Mouse (Mus musculus): ENCODE results near the gene Sugct. TPM values are rescaled to one million over a fixed set of nuclear protein-coding genes. Genes with fewer than 3 reads are reported as not detected.
"Not testable (repeated sequence)": the region's sequence is repeated elsewhere in the genome, so short reads cannot be mapped to it uniquely, and the experiment has no call there.

Gene Sugct
- total and polyA plus RNA-seq, 2 experiments = 10.9 to 25.4 TPM

- no peak overlapping the region for H3K27ac ChIP-seq (replicated peaks; ENCODE audit: insufficient read depth, low read depth, low read length)
- DNase-seq (ENCODE audit: extremely low read depth, low read depth, low spot score) = no peak
- H3K27me3 ChIP-seq (ENCODE audit: control insufficient read depth, insufficient read depth, low read length) = no peaks in the 10 kb centered on the region
- no peaks in the 10 kb centered on the region for H3K4me1 ChIP-seq (ENCODE audit: control insufficient read depth, insufficient read depth, low read length)
- 76% methylated on average over 1 of the region's 1 CpGs for WGBS
- H3K9ac ChIP-seq (ENCODE audit: low read depth, low read length) = no peak overlapping the region
- TF ChIP-seq POLR2A (IDR thresholded peaks at IDR 0.05; ENCODE audit: extremely low read depth, insufficient read depth, low read length) (no peak), CTCF (IDR thresholded peaks at IDR 0.05; ENCODE audit: low read depth, low read length) (no peak)
- H3K79me2 ChIP-seq (ENCODE audit: control insufficient read depth, insufficient read depth, low read length) = no peaks in the 10 kb centered on the region
- H3K4me3 ChIP-seq (ENCODE audit: insufficient read depth, low read depth, low read length) = no peak overlapping the region
- H3K36me3 ChIP-seq (ENCODE audit: control insufficient read depth, insufficient read depth, low read length) = no peaks in the 10 kb centered on the region
These were observed 854.4 kb downstream of the Sugct start for GRCm38 (mm10) chr13:16840994-16841393.

- Histone ChIP-seq H3K27ac (replicated peaks; ENCODE audit: insufficient read depth, low read depth, low read length) (no peak overlapping the region), H3K36me3 (ENCODE audit: control insufficient read depth, insufficient read depth, low read length) (no peaks in the 10 kb centered on the region), H3K79me2 (ENCODE audit: control insufficient read depth, insufficient read depth, low read length) (no peaks in the 10 kb centered on the region), H3K9ac (ENCODE audit: low read depth, low read length) (no peak overlapping the region), H3K4me3 (ENCODE audit: insufficient read depth, low read depth, low read length) (no peak overlapping the region), H3K4me1 (ENCODE audit: control insufficient read depth, insufficient read depth, low read length) (no peaks in the 10 kb centered on the region), H3K27me3 (ENCODE audit: control insufficient read depth, insufficient read depth, low read length) (no peaks in the 10 kb centered on the region)
- whole genome bisulfite sequencing = 87% methylated on average over 3 of the region's 3 CpGs
- no peak for DNase-seq (ENCODE audit: extremely low read depth, low read depth, low spot score)
- TF ChIP-seq CTCF (IDR thresholded peaks at IDR 0.05; ENCODE audit: low read depth, low read length) (no peak), POLR2A (IDR thresholded peaks at IDR 0.05; ENCODE audit: extremely low read depth, insufficient read depth, low read length) (no peak)
These were observed 856.9 kb downstream of the Sugct start for GRCm38 (mm10) chr13:16838409-16838808.

- Histone ChIP-seq H3K79me2 (ENCODE audit: control insufficient read depth, insufficient read depth, low read length) (no peaks in the 10 kb centered on the region), H3K4me3 (ENCODE audit: insufficient read depth, low read depth, low read length) (no peak overlapping the region), H3K27ac (replicated peaks; ENCODE audit: insufficient read depth, low read depth, low read length) (no peak overlapping the region), H3K36me3 (ENCODE audit: control insufficient read depth, insufficient read depth, low read length) (no peaks in the 10 kb centered on the region), H3K4me1 (ENCODE audit: control insufficient read depth, insufficient read depth, low read length) (no peaks in the 10 kb centered on the region), H3K27me3 (ENCODE audit: control insufficient read depth, insufficient read depth, low read length) (no peaks in the 10 kb centered on the region), H3K9ac (ENCODE audit: low read depth, low read length) (no peak overlapping the region)
- TF ChIP-seq CTCF (IDR thresholded peaks at IDR 0.05; ENCODE audit: low read depth, low read length) (no peak), POLR2A (IDR thresholded peaks at IDR 0.05; ENCODE audit: extremely low read depth, insufficient read depth, low read length) (no peak)
- no peak for DNase-seq (ENCODE audit: extremely low read depth, low read depth, low spot score)
- 70% methylated on average over 2 of the region's 2 CpGs for WGBS
These were observed 860.2 kb downstream of the Sugct start for GRCm38 (mm10) chr13:16835111-16835510.

GRCm38 (mm10) chr13:16833069-16833468 is 862.3 kb downstream of the Sugct start:
- no peaks in the 10 kb centered on the region for H3K27me3 ChIP-seq (ENCODE audit: control insufficient read depth, insufficient read depth, low read length)
- TF ChIP-seq POLR2A (IDR thresholded peaks at IDR 0.05; ENCODE audit: extremely low read depth, insufficient read depth, low read length) (no peak), CTCF (IDR thresholded peaks at IDR 0.05; ENCODE audit: low read depth, low read length) (no peak)
- H3K36me3 ChIP-seq (ENCODE audit: control insufficient read depth, insufficient read depth, low read length) = no peaks in the 10 kb centered on the region
- no peak overlapping the region for H3K4me3 ChIP-seq (ENCODE audit: insufficient read depth, low read depth, low read length)
- no peak for DNase-seq (ENCODE audit: extremely low read depth, low read depth, low spot score)
- H3K9ac ChIP-seq (ENCODE audit: low read depth, low read length) = no peak overlapping the region
- no peaks in the 10 kb centered on the region for H3K79me2 ChIP-seq (ENCODE audit: control insufficient read depth, insufficient read depth, low read length)
- no peak overlapping the region for H3K27ac ChIP-seq (replicated peaks; ENCODE audit: insufficient read depth, low read depth, low read length)
- no peaks in the 10 kb centered on the region for H3K4me1 ChIP-seq (ENCODE audit: control insufficient read depth, insufficient read depth, low read length)

GRCm38 (mm10) chr13:16831840-16832239 is 863.5 kb downstream of the Sugct start:
- WGBS = 84% methylated on average over 8 of the region's 8 CpGs
- no peak overlapping the region for H3K9ac ChIP-seq (ENCODE audit: low read depth, low read length)
- no peaks in the 10 kb centered on the region for H3K27me3 ChIP-seq (ENCODE audit: control insufficient read depth, insufficient read depth, low read length)
- H3K27ac ChIP-seq (replicated peaks; ENCODE audit: insufficient read depth, low read depth, low read length) = no peak overlapping the region
- DNase-seq (ENCODE audit: extremely low read depth, low read depth, low spot score) = no peak
- TF ChIP-seq CTCF (IDR thresholded peaks at IDR 0.05; ENCODE audit: low read depth, low read length) = no peak
- no peak for TF ChIP-seq POLR2A (IDR thresholded peaks at IDR 0.05; ENCODE audit: extremely low read depth, insufficient read depth, low read length)
- no peaks in the 10 kb centered on the region for H3K36me3 ChIP-seq (ENCODE audit: control insufficient read depth, insufficient read depth, low read length)
- H3K4me1 ChIP-seq (ENCODE audit: control insufficient read depth, insufficient read depth, low read length) = no peaks in the 10 kb centered on the region
- no peak overlapping the region for H3K4me3 ChIP-seq (ENCODE audit: insufficient read depth, low read depth, low read length)
- no peaks in the 10 kb centered on the region for H3K79me2 ChIP-seq (ENCODE audit: control insufficient read depth, insufficient read depth, low read length)

- not testable (repeated sequence) for H3K4me1 ChIP-seq (ENCODE audit: control insufficient read depth, insufficient read depth, low read length); H3K36me3 ChIP-seq (ENCODE audit: control insufficient read depth, insufficient read depth, low read length); DNase-seq (ENCODE audit: extremely low read depth, low read depth, low spot score); H3K4me3 ChIP-seq (ENCODE audit: insufficient read depth, low read depth, low read length); H3K27ac ChIP-seq (replicated peaks; ENCODE audit: insufficient read depth, low read depth, low read length); H3K9ac ChIP-seq (ENCODE audit: low read depth, low read length); H3K79me2 ChIP-seq (ENCODE audit: control insufficient read depth, insufficient read depth, low read length); H3K27me3 ChIP-seq (ENCODE audit: control insufficient read depth, insufficient read depth, low read length)
- 67% methylated on average over 6 of the region's 6 CpGs for WGBS
These were observed 865.1 kb downstream of the Sugct start for GRCm38 (mm10) chr13:16830291-16830690.
